Mouse (Mus musculus): ENCODE measurements around the gene Slc7a1. TPM values are rescaled to one million over a fixed set of nuclear protein-coding genes. Genes with fewer than 3 reads are reported as not detected.
A peak's percentile ranks its signal among the peaks of the same experiment; 100 is the strongest.

Gene Slc7a1
- polyA plus RNA-seq, 1 experiment from 2014 or later: 5.8 TPM

DNA sequence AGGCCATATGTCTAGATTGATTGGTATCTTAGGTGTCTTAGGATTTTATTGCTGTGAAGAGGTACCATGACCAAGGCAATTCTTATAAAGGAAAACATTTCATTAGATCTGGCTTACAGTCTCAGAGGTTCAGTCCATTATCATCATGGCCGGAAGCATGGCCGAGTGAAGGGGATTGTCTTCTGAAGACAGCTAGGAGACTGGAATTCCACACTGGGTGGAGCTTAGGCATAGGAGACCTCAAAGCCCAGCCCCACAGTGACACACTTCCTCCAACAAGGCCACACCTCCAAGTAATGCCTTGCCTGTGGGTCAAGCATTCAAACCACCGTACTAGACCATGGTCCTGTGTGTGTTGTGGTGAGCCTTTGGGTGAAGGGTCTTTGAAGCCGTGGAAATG lies 12.8 kb upstream of the Slc7a1 start:
- ATAC-seq: no peak
- H3K4me1 ChIP-seq (ENCODE audit: insufficient read depth, low read depth, low read length): no peaks in the 10 kb centered on the region
- no peaks in the 10 kb centered on the region for H3K9me3 ChIP-seq (ENCODE audit: low read length)
- TF ChIP-seq EP300 (IDR thresholded peaks at IDR 0.05) (no peak), CTCF (IDR thresholded peaks at IDR 0.05) (no peak)
- no peaks in the 10 kb centered on the region for H3K27me3 ChIP-seq (replicated peaks; ENCODE audit: insufficient read depth, low read length)
- H3K9ac ChIP-seq (replicated peaks; ENCODE audit: low read depth): no peak overlapping the region
- H3K27ac ChIP-seq (ENCODE audit: low read length): no peak overlapping the region
- H3K4me2 ChIP-seq (replicated peaks; ENCODE audit: low read depth, low read length): no peak overlapping the region
- WGBS: 94% methylated on average over 4 of the region's 4 CpGs
- DNase-seq (ENCODE audit: low spot score): no peak
- no peaks in the 10 kb centered on the region for H3K36me3 ChIP-seq (ENCODE audit: insufficient read depth, low read length)
- H3K4me3 ChIP-seq (ENCODE audit: low read depth, low read length): no peak overlapping the region

DNA sequence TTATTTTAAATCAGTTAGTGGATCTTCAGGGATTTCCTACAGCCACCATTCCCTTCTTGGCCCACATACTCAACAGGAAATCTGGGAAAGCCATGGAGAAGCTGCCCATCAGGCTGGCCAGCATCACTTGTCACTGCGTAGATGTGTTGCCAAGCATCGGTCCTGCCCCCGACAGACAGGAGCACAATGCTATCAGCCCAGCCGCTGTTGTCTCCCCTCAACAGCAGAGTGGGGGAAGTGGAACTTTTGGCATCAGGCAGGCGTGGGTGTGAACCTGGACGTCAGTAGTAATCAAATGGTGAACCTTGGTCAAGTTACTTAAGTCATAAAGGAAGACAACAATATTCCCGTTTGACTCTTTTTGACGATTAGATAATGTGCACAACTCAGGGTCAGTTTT lies 9.8 kb upstream of the Slc7a1 start:
- H3K4me1 ChIP-seq (ENCODE audit: insufficient read depth, low read depth, low read length): no peaks in the 10 kb centered on the region
- H3K36me3 ChIP-seq (ENCODE audit: insufficient read depth, low read length): no peaks in the 10 kb centered on the region
- no peaks in the 10 kb centered on the region for H3K27me3 ChIP-seq (replicated peaks; ENCODE audit: insufficient read depth, low read length)
- no peak overlapping the region for H3K9ac ChIP-seq (replicated peaks; ENCODE audit: low read depth)
- DNase-seq (ENCODE audit: low spot score) (no peak), ATAC-seq (no peak)
- no peaks in the 10 kb centered on the region for H3K9me3 ChIP-seq (ENCODE audit: low read length)
- H3K4me3 ChIP-seq (ENCODE audit: low read depth, low read length): no peak overlapping the region
- H3K4me2 ChIP-seq (replicated peaks; ENCODE audit: low read depth, low read length): no peak overlapping the region
- H3K27ac ChIP-seq (ENCODE audit: low read length): no peak overlapping the region
- no peak for TF ChIP-seq EP300 (IDR thresholded peaks at IDR 0.05)
- no peak for TF ChIP-seq CTCF (IDR thresholded peaks at IDR 0.05)
- WGBS: 59% methylated on average over 8 of the region's 8 CpGs

DNA sequence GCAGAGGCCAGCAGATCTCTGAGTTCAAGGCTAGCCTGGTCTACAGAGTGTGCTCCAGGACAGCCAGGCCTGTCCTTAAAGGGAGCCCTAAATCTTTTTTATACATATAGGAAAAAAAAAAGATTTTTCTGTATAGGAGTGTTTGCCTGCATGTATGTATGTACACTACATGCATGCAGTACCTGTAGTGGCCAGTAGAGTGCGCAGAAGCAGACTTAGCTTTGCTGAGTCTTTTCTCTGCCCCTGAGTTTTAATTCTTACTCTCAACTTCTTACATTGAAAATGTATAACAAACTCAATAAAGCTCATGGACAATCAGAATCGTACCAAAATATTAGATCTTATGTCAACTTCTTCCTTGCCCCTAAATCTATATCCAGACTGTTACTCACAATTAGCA lies 7.2 kb upstream of the Slc7a1 start:
- Histone ChIP-seq H3K27me3 (replicated peaks; ENCODE audit: insufficient read depth, low read length) (no peaks in the 10 kb centered on the region), H3K27ac (ENCODE audit: low read length) (no peak overlapping the region), H3K36me3 (ENCODE audit: insufficient read depth, low read length) (no peaks in the 10 kb centered on the region), H3K4me3 (ENCODE audit: low read depth, low read length) (no peak overlapping the region), H3K4me1 (ENCODE audit: insufficient read depth, low read depth, low read length) (no peaks in the 10 kb centered on the region), H3K4me2 (replicated peaks; ENCODE audit: low read depth, low read length) (no peak overlapping the region), H3K9ac (replicated peaks; ENCODE audit: low read depth) (no peak overlapping the region), H3K9me3 (ENCODE audit: low read length) (no peaks in the 10 kb centered on the region)
- DNase-seq (ENCODE audit: low spot score): no peak
- no peak for TF ChIP-seq EP300 (IDR thresholded peaks at IDR 0.05)
- WGBS: 94% methylated on average over 2 of the region's 2 CpGs
- ATAC-seq: no peak

DNA sequence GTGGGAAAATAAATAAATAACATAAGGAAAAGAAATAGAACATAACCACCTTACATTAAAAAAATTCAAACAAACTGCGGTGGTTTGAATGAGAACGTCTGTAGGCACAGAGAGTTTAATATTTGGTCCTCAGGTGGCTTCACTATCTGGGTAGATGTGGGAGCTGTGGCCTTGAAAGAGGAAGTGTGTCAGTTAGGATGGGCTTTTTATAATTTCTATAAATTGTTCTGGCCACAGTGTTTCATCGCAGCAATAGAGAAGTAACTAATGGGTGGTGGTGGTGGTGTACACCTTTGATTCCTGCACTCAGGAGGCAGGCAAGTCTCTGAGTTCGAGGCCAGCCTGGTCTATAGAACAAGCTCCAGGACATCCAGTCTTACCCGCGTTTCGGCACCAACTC lies 4.8 kb upstream of the Slc7a1 start:
- no peak for DNase-seq (ENCODE audit: low spot score)
- Histone ChIP-seq H3K27me3 (replicated peaks; ENCODE audit: insufficient read depth, low read length) (no peaks in the 10 kb centered on the region), H3K4me3 (ENCODE audit: low read depth, low read length) (no peak overlapping the region), H3K4me2 (replicated peaks; ENCODE audit: low read depth, low read length) (no peak overlapping the region), H3K9ac (replicated peaks; ENCODE audit: low read depth) (no peak overlapping the region), H3K4me1 (ENCODE audit: insufficient read depth, low read depth, low read length) (no peaks in the 10 kb centered on the region), H3K27ac (ENCODE audit: low read length) (no peak overlapping the region), H3K9me3 (ENCODE audit: low read length) (no peaks in the 10 kb centered on the region), H3K36me3 (ENCODE audit: insufficient read depth, low read length) (no peaks in the 10 kb centered on the region)
- WGBS: 90% methylated on average over 7 of the region's 7 CpGs
- ATAC-seq: no peak
- TF ChIP-seq EP300 (IDR thresholded peaks at IDR 0.05) (no peak), CTCF (IDR thresholded peaks at IDR 0.05) (no peak)

DNA sequence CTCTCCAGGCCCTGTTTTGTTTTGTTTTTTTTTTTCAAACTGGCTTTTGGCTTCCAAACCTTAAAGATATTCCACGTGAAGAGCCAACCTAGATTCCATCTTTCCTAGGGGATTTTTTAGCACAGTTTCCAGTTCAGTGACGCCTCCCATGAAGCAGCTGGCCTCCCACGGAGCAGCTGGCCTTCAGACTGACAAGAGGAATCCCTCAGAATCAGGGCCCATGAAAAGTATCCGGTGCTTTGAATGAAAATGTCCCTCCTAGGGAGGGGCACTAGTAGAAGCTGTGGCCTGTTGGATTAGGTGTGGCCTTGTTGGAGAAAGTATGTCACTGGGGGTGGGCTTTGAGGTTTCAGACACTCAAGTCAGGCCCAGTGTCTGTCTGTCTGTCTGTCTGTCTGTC lies 2.9 kb upstream of the Slc7a1 start:
- no peaks in the 10 kb centered on the region; the same call in 1 of the 2 replicates for H3K4me1 ChIP-seq (ENCODE audit: insufficient read depth, low read depth, low read length)
- ATAC-seq: no peak

DNA sequence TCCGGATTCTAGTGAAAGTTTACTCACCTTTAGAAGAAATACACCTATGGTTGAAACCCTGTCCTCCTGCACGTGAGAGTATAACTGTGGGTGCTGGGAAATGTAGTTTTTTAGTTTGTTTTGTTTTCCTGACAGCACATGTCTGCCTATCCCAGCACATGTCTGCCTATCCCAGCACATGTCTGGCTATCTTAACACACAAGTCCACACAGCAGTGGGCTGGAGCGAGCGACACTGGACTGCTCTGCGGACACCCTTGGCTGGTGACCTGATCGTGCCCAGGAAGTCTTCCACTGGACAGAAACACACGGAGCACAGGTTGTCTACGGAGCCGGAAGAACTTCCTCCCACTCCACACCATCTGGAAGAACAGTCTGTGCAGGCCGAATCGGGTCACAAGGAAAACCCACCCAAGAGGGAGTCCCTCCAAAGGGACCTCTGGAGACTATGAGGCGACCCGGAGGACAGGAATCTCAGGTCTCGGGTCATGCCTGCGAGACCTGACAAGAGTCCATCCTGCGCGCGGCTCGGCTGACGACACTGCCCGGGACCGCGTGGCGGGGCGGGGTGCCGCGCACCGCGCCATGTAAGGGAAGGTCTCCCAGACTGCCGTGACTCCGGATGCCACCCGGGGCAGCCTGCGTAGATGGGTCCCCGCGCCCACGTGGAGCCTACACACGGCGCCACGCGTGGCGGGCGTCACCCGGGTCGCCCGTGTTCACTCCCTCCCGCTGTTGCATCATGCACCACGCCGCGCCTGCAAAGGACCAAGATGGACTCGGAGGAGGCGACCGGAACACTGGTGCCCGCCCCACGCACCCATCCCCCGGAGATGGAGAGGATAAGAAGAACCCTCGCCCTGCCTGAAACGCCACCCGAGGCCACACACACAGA lies 691 bp downstream of the Slc7a1 start:
- no peaks in the 10 kb centered on the region for H3K36me3 ChIP-seq (ENCODE audit: insufficient read depth, low read length)
- no peaks in the 10 kb centered on the region for H3K9me3 ChIP-seq (ENCODE audit: low read length)
- H3K4me3 ChIP-seq (ENCODE audit: low read depth, low read length): peak overlapping the region; percentile 64
- H3K27ac ChIP-seq (ENCODE audit: low read length): peak overlapping the region; percentile 57
- ATAC-seq (peak; percentile 77), DNase-seq (ENCODE audit: low spot score) (peak; percentile 61)
- H3K4me1 ChIP-seq (ENCODE audit: insufficient read depth, low read depth, low read length): no peaks in the 10 kb centered on the region; the same call in 1 of the 2 replicates
- peak overlapping the region; percentile 98 for H3K4me2 ChIP-seq (replicated peaks; ENCODE audit: low read depth, low read length)
- H3K9ac ChIP-seq (replicated peaks; ENCODE audit: low read depth): peak overlapping the region; percentile 44
- TF ChIP-seq EP300 (IDR thresholded peaks at IDR 0.05): no peak
- no peak for TF ChIP-seq CTCF (IDR thresholded peaks at IDR 0.05)
- WGBS: 1% methylated on average over 44 of the region's 58 CpGs
- H3K27me3 ChIP-seq (replicated peaks; ENCODE audit: insufficient read depth, low read length): no peaks in the 10 kb centered on the region

More for the DNA sequence above, 2.9 kb upstream of the Slc7a1 start:
- WGBS: 62% methylated on average over 4 of the region's 4 CpGs
- TF ChIP-seq CTCF (IDR thresholded peaks at IDR 0.05) (no peak), EP300 (IDR thresholded peaks at IDR 0.05) (no peak)
- H3K27ac ChIP-seq (ENCODE audit: low read length): no peak overlapping the region
- no peak overlapping the region for H3K4me2 ChIP-seq (replicated peaks; ENCODE audit: low read depth, low read length)
- H3K9me3 ChIP-seq (ENCODE audit: low read length): no peaks in the 10 kb centered on the region
- H3K9ac ChIP-seq (replicated peaks; ENCODE audit: low read depth): no peak overlapping the region
- DNase-seq (ENCODE audit: low spot score): no peak
- H3K36me3 ChIP-seq (ENCODE audit: insufficient read depth, low read length): no peaks in the 10 kb centered on the region
- no peak overlapping the region for H3K4me3 ChIP-seq (ENCODE audit: low read depth, low read length)
- H3K27me3 ChIP-seq (replicated peaks; ENCODE audit: insufficient read depth, low read length): no peaks in the 10 kb centered on the region
